Mouse (Mus musculus): ENCODE results near the gene Afap1. TPM values are rescaled to one million over a fixed set of nuclear protein-coding genes. Genes with fewer than 3 reads are reported as not detected.

Gene Afap1
- polyA plus RNA-seq, 1 experiment from 2014 or later, result 1.3 TPM

- no peaks in the 10 kb centered on the region for H3K36me3 ChIP-seq
- no peak overlapping the region for H3K9ac ChIP-seq
- H3K9me3 ChIP-seq (replicated peaks), result no peaks in the 10 kb centered on the region
- WGBS (ENCODE audit: insufficient replicate concordance), result 19% methylated on average over 8 of the region's 8 CpGs
- H3K27ac ChIP-seq, result no peak overlapping the region
- H3K4me2 ChIP-seq, result no peak overlapping the region
- no peaks in the 10 kb centered on the region for H3K4me1 ChIP-seq (replicated peaks)
- no peaks in the 10 kb centered on the region for H3K27me3 ChIP-seq
- ATAC-seq (ENCODE audit: low read depth) (no peak), DNase-seq (no peak)
- H3K4me3 ChIP-seq (replicated peaks), result no peak overlapping the region
Observed at GRCm38 (mm10) chr5:35960168-35960567, 67.0 kb downstream of the Afap1 start.

- no peaks in the 10 kb centered on the region for H3K27me3 ChIP-seq
- H3K9me3 ChIP-seq (replicated peaks), result no peaks in the 10 kb centered on the region
- H3K36me3 ChIP-seq, result no peaks in the 10 kb centered on the region; the same call in 1 of the 2 replicates
- H3K4me1 ChIP-seq (replicated peaks), result no peaks in the 10 kb centered on the region
- H3K9ac ChIP-seq, result no peak overlapping the region
- no peak overlapping the region for H3K4me2 ChIP-seq
- H3K4me3 ChIP-seq (replicated peaks), result no peak overlapping the region
- no peak overlapping the region for H3K27ac ChIP-seq
- no peak for ATAC-seq (ENCODE audit: low read depth)
- 60% methylated on average over 8 of the region's 8 CpGs for WGBS (ENCODE audit: insufficient replicate concordance)
- DNase-seq, result no peak
Observed at GRCm38 (mm10) chr5:35961271-35961670, 68.2 kb downstream of the Afap1 start.

- H3K36me3 ChIP-seq, result no peaks in the 10 kb centered on the region; the same call in 1 of the 2 replicates
- DNase-seq (no peak), ATAC-seq (ENCODE audit: low read depth) (no peak)
- H3K9ac ChIP-seq, result no peak overlapping the region
- H3K4me1 ChIP-seq (replicated peaks), result no peaks in the 10 kb centered on the region
- H3K4me3 ChIP-seq (replicated peaks), result no peak overlapping the region
- H3K4me2 ChIP-seq, result no peak overlapping the region
- H3K9me3 ChIP-seq (replicated peaks), result no peaks in the 10 kb centered on the region
- 76% methylated on average over 9 of the region's 9 CpGs for WGBS (ENCODE audit: insufficient replicate concordance)
- no peaks in the 10 kb centered on the region for H3K27me3 ChIP-seq
- no peak overlapping the region for H3K27ac ChIP-seq
Observed at GRCm38 (mm10) chr5:35963635-35964034, 70.5 kb downstream of the Afap1 start.

GRCm38 (mm10) chr5:35965036-35965435 lies 71.9 kb downstream of the Afap1 start:
- Histone ChIP-seq H3K4me3 (replicated peaks) (no peak overlapping the region), H3K9me3 (replicated peaks) (no peaks in the 10 kb centered on the region), H3K36me3 (no peaks in the 10 kb centered on the region; the same call in 1 of the 2 replicates), H3K4me2 (no peak overlapping the region), H3K27me3 (no peaks in the 10 kb centered on the region), H3K4me1 (replicated peaks) (no peaks in the 10 kb centered on the region), H3K9ac (no peak overlapping the region), H3K27ac (no peak overlapping the region)
- ATAC-seq (ENCODE audit: low read depth) (no peak), DNase-seq (no peak)
- 60% methylated on average over 5 of the region's 5 CpGs for WGBS (ENCODE audit: insufficient replicate concordance)

- 50% methylated on average over 3 of the region's 3 CpGs for WGBS (ENCODE audit: insufficient replicate concordance)
- Histone ChIP-seq H3K36me3 (no peaks in the 10 kb centered on the region; the same call in 1 of the 2 replicates), H3K27ac (no peak overlapping the region), H3K4me3 (replicated peaks) (no peak overlapping the region), H3K9ac (no peak overlapping the region), H3K9me3 (replicated peaks) (no peaks in the 10 kb centered on the region), H3K4me1 (replicated peaks) (peaks cover 4% of the 10 kb centered on the region; the same call in 1 of the 2 replicates), H3K4me2 (no peak overlapping the region), H3K27me3 (no peaks in the 10 kb centered on the region)
- ATAC-seq (ENCODE audit: low read depth) (no peak), DNase-seq (no peak)
Observed at GRCm38 (mm10) chr5:35969857-35970256, 76.7 kb downstream of the Afap1 start.

GRCm38 (mm10) chr5:35970380-35971105 lies 77.4 kb downstream of the Afap1 start:
- Histone ChIP-seq H3K4me2 (no peak overlapping the region), H3K27me3 (no peaks in the 10 kb centered on the region), H3K4me1 (replicated peaks) (peaks cover 4% of the 10 kb centered on the region; the same call in 1 of the 2 replicates), H3K36me3 (no peaks in the 10 kb centered on the region; the same call in 1 of the 2 replicates), H3K27ac (no peak overlapping the region), H3K4me3 (replicated peaks) (no peak overlapping the region), H3K9me3 (replicated peaks) (no peaks in the 10 kb centered on the region), H3K9ac (no peak overlapping the region)
- DNase-seq, result no peak
- no peak for ATAC-seq (ENCODE audit: low read depth)
- 42% methylated on average over 12 of the region's 12 CpGs for WGBS (ENCODE audit: insufficient replicate concordance)

- H3K4me3 ChIP-seq (replicated peaks), result no peak overlapping the region
- no peak overlapping the region for H3K27ac ChIP-seq
- peaks cover 4% of the 10 kb centered on the region; the same call in 1 of the 2 replicates for H3K4me1 ChIP-seq (replicated peaks)
- WGBS (ENCODE audit: insufficient replicate concordance), result 49% methylated on average over 10 of the region's 10 CpGs
- no peak for ATAC-seq (ENCODE audit: low read depth)
- H3K4me2 ChIP-seq, result no peak overlapping the region
- H3K9ac ChIP-seq, result no peak overlapping the region
- no peaks in the 10 kb centered on the region for H3K9me3 ChIP-seq (replicated peaks)
- H3K27me3 ChIP-seq, result no peaks in the 10 kb centered on the region
- DNase-seq, result no peak
- no peaks in the 10 kb centered on the region; the same call in 1 of the 2 replicates for H3K36me3 ChIP-seq
Observed at GRCm38 (mm10) chr5:35971841-35972578, 78.9 kb downstream of the Afap1 start.

GRCm38 (mm10) chr5:35972739-35973138 lies 79.6 kb downstream of the Afap1 start:
- Histone ChIP-seq H3K4me3 (replicated peaks) (no peak overlapping the region), H3K4me2 (no peak overlapping the region), H3K9ac (no peak overlapping the region), H3K36me3 (no peaks in the 10 kb centered on the region; the same call in 1 of the 2 replicates), H3K27me3 (no peaks in the 10 kb centered on the region), H3K9me3 (replicated peaks) (no peaks in the 10 kb centered on the region), H3K4me1 (replicated peaks) (peaks cover 4% of the 10 kb centered on the region; the same call in 1 of the 2 replicates), H3K27ac (no peak overlapping the region)
- DNase-seq, result no peak
- ATAC-seq (ENCODE audit: low read depth), result no peak
- 55% methylated on average over 7 of the region's 7 CpGs for WGBS (ENCODE audit: insufficient replicate concordance)

GRCm38 (mm10) chr5:35973800-35974199 lies 80.7 kb downstream of the Afap1 start:
- ATAC-seq (ENCODE audit: low read depth) (no peak), DNase-seq (no peak)
- Histone ChIP-seq H3K27ac (no peak overlapping the region), H3K4me2 (no peak overlapping the region), H3K9ac (no peak overlapping the region), H3K4me3 (replicated peaks) (no peak overlapping the region), H3K4me1 (replicated peaks) (peaks cover 4% of the 10 kb centered on the region; the same call in 1 of the 2 replicates), H3K27me3 (no peaks in the 10 kb centered on the region), H3K9me3 (replicated peaks) (no peaks in the 10 kb centered on the region), H3K36me3 (no peaks in the 10 kb centered on the region)
- 64% methylated on average over 12 of the region's 12 CpGs for WGBS (ENCODE audit: insufficient replicate concordance)

GRCm38 (mm10) chr5:35974265-35974664 lies 81.1 kb downstream of the Afap1 start:
- WGBS (ENCODE audit: insufficient replicate concordance), result 73% methylated on average over 15 of the region's 15 CpGs

GRCm38 (mm10) chr5:35975681-35976080 lies 82.6 kb downstream of the Afap1 start:
- H3K36me3 ChIP-seq, result no peaks in the 10 kb centered on the region
- H3K27me3 ChIP-seq, result no peaks in the 10 kb centered on the region
- no peak overlapping the region for H3K9ac ChIP-seq
- no peaks in the 10 kb centered on the region for H3K9me3 ChIP-seq (replicated peaks)
- no peak for ATAC-seq (ENCODE audit: low read depth)
- DNase-seq, result peak; percentile 26
- H3K27ac ChIP-seq, result no peak overlapping the region
- H3K4me2 ChIP-seq, result no peak overlapping the region
- 11% methylated on average over 5 of the region's 5 CpGs for WGBS (ENCODE audit: insufficient replicate concordance)
- H3K4me3 ChIP-seq (replicated peaks), result no peak overlapping the region
- H3K4me1 ChIP-seq (replicated peaks), result peaks cover 1% of the 10 kb centered on the region; the same call in 1 of the 2 replicates

More at GRCm38 (mm10) chr5:35974265-35974664, 81.1 kb downstream of the Afap1 start:
- ATAC-seq (ENCODE audit: low read depth) (no peak), DNase-seq (no peak)
- H3K4me1 ChIP-seq (replicated peaks), result peaks cover 4% of the 10 kb centered on the region; the same call in 1 of the 2 replicates
- no peaks in the 10 kb centered on the region for H3K27me3 ChIP-seq
- no peak overlapping the region for H3K27ac ChIP-seq
- no peak overlapping the region for H3K4me3 ChIP-seq (replicated peaks)
- H3K4me2 ChIP-seq, result no peak overlapping the region
- no peaks in the 10 kb centered on the region for H3K9me3 ChIP-seq (replicated peaks)
- no peaks in the 10 kb centered on the region for H3K36me3 ChIP-seq
- H3K9ac ChIP-seq, result no peak overlapping the region
